Mouse (Mus musculus) limb, embryonic 12.5 days (tissue): ENCODE results near the gene Mrnip. TPM values are rescaled to one million over a fixed set of nuclear protein-coding genes. Genes with fewer than 3 reads are reported as not detected.

Experiments
- ATAC-seq: fragments of 200-750 bp; cut with Nextera tagmentation; 2 replicates; pipeline ENCODE4 v1.8.0; 2017; ENCODE audit warnings: low read depth, moderate TSS enrichment; ENCODE audit not compliant: insufficient number of reproducible peaks, insufficient read depth, low FRiP score, low TSS enrichment
- H3K27ac ChIP-seq: fragments of 300-500 bp; sonication (generic); 2 replicates; pipeline ENCODE4 v1.5.1; 2016; ENCODE audit warnings: mild to moderate bottlenecking, moderate library complexity
- H3K27me3 ChIP-seq: fragments of 300-500 bp; sonication (generic); 2 replicates; pipeline ENCODE4 v1.6.1; 2016; ENCODE audit warnings: mild to moderate bottlenecking, moderate library complexity
- H3K36me3 ChIP-seq: fragments of 300-500 bp; sonication (generic); 2 replicates; pipeline ENCODE4 v1.6.1; 2016; ENCODE audit warnings: mild to moderate bottlenecking, moderate library complexity
- H3K4me1 ChIP-seq: fragments of 300-500 bp; sonication (generic); replicated peaks from 2 replicates; pipeline ENCODE4 v1.6.1; 2016
- H3K4me2 ChIP-seq: fragments of 300-500 bp; sonication (generic); 2 replicates; pipeline ENCODE4 v1.6.1; 2016; ENCODE audit warnings: mild to moderate bottlenecking, moderate library complexity
- H3K4me3 ChIP-seq: fragments of 300-500 bp; sonication (generic); replicated peaks from 2 replicates; pipeline ENCODE4 v1.5.1; 2016; ENCODE audit warnings: mild to moderate bottlenecking
- H3K9ac ChIP-seq: fragments of 300-500 bp; sonication (generic); replicated peaks from 2 replicates; pipeline ENCODE4 v1.6.1; 2016; ENCODE audit warnings: mild to moderate bottlenecking, moderate library complexity
- H3K9me3 ChIP-seq: fragments of 300-500 bp; sonication (generic); 2 replicates; pipeline ENCODE4 v1.6.1; 2016; ENCODE audit warnings: mild to moderate bottlenecking, moderate library complexity
- WGBS: fragments of 180-500 bp; shearing (Covaris S2); methylation state at CpG from one replicate; pipeline ENCODE4 v1.1.7; 2016; 5-methylcytosine and 5-hydroxymethylcytosine counted together
- microRNA-seq: library from miRNA; unstranded; fragments of <30 nt; microRNA quantifications from one replicate; pipeline ENCODE4, GENCODE M21; 2017
- polyA plus RNA-seq: library from polyadenylated mRNA; unstranded; fragments of >200 nt; fragmentation: Nextera tagmentation; extraction: Ambion mirVana; gene quantifications from 2 replicates; pipeline ENCODE4 v1.2.1, GENCODE M21; 2016

The Mrnip gene
- polyA plus RNA-seq, 1 experiment from 2014 or later = 22.8 TPM

DNA sequence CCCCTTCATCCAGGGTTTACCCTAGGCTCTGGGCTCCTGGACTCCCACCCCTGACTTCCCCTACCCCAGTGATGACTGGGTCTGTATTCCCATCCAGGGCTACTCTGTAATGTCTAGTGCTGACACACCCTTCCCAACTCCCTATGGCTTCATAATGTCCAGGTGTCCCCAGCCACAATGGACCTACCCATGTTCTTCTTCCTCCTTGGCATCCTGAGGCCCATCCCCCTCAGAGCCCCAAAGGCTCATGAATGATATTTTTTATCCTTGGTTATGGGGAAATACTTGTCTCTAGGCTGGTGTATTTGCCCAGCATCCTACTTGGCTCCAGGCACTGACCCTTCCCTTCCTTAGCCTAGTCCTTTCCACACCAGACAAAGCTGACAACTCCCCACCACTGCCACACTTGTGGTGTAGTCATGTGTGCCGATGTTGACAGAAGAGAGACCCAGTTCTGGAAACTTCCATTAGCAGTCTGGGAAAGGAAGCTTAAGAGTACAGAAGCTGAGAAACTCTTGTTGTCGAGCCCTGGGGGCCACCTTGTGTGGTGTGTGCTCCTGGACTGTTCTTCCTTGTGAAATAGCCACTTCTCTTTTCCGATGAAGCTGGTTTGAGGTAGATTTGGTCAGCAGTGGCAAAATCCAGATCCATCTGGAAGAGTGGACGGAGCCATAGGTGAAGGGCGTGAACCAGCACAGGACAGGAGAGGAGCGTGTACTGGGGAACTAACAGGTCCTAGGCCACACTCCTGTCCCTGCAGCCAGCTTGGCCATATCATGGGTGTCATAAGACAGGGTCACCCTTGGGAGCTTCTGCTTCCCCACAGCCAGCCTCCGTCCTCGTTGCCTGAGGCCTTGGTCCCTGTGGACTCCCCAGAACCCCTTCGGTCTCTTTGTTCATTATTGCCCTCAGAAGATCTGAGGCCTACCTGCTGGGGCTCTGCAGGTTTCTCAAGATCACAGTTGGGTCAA, 64.9 kb downstream of the Mrnip start:
- Histone ChIP-seq H3K4me1 (peaks cover 12% of the 10 kb centered on the region; the same call in 1 of the 2 replicates), H3K9me3 (no peaks in the 10 kb centered on the region), H3K4me2 (no peak overlapping the region), H3K36me3 (peaks cover 10% of the 10 kb centered on the region), H3K9ac (no peak overlapping the region), H3K27ac (no peak overlapping the region), H3K4me3 (no peak overlapping the region), H3K27me3 (peaks cover 48% of the 10 kb centered on the region)
- ATAC-seq = no peak
- 91% methylated on average over 9 of the region's 9 CpGs for WGBS

DNA sequence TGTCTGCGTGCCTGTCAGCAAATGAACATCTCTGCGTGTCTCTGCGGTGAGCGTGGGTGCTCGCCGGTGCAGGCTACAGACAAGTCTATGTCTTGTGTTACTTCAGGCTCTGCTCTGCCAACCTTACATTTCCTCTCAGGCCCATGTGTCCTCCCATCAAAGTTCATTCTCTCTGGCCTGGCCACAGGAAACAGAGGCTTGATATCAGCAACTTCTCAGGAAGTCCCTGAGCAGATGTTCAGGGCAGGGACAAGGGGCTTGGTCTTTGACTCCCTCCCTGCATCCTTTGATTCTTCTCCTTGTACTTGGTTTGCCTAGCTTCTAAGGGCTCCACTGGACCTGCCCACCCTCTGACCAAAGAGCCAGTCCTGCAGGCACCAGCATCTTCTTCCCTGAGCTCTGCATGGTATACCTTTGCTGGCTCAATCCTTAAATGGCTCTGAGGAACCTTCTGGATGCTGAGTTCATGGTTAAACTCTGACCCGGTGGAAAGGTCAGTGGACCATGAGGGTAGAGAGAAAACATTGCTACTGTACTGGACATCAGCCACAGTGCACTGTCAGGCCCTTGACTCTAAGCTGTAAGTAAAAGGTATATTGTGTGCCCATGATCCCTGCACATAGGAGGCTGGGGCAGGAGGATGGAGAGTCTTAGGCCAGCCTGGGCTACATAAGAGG, 66.1 kb downstream of the Mrnip start:
- ATAC-seq = no peak
- peaks cover 12% of the 10 kb centered on the region; the same call in 1 of the 2 replicates for H3K4me1 ChIP-seq
- H3K9ac ChIP-seq = no peak overlapping the region
- no peak overlapping the region for H3K27ac ChIP-seq
- no peaks in the 10 kb centered on the region for H3K36me3 ChIP-seq
- 77% methylated on average over 7 of the region's 7 CpGs for WGBS
- H3K27me3 ChIP-seq = peaks cover 44% of the 10 kb centered on the region
- no peaks in the 10 kb centered on the region for H3K9me3 ChIP-seq
- no peak overlapping the region for H3K4me2 ChIP-seq
- no peak overlapping the region for H3K4me3 ChIP-seq

DNA sequence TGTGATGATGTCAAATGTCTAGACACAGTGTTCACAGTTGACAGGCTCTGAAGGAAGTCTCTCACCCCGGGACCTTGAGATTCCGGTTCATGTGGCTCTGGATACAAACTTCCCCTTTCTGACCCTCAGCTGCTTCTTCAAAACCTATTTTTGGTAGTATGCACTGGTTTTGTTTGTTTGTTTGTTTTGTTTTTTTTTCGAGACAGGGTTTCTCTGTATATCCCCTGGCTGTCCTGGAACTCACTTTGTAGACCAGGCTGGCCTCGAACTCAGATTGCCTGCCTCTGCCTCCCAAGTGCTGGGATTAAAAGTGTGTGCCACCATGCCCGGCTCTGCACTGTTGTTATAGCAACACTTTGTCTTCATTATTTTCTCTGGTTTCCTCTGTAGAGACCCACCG, 69.7 kb downstream of the Mrnip start:
- H3K4me1 ChIP-seq = no peaks in the 10 kb centered on the region
- 78% methylated on average over 6 of the region's 6 CpGs for WGBS

DNA sequence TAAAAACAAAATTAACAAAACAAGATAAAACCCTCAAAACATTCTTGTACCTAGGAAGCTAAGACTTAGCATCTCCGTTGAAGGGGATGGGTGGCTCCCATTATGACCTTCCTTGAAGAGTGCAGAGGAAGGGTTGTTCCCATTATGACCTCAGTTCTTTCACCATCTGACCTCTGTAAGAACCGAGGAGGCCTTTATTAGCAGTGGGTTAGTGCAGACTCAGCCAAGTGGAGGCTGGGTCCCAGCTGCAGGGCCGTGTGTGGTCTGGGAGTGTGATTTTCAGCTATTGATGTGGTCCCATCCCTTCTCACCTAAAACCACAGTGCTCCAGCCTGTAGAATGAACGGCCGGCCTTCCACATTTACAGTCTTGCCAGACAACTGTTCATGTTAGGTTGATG, 71.0 kb downstream of the Mrnip start:
- no peaks in the 10 kb centered on the region for H3K9me3 ChIP-seq
- ATAC-seq = no peak
- no peaks in the 10 kb centered on the region for H3K27me3 ChIP-seq
- no peaks in the 10 kb centered on the region for H3K4me1 ChIP-seq
- no peak overlapping the region for H3K27ac ChIP-seq
- no peak overlapping the region for H3K9ac ChIP-seq
- 76% methylated on average over 5 of the region's 5 CpGs for WGBS
- H3K4me3 ChIP-seq = no peak overlapping the region
- H3K4me2 ChIP-seq = no peak overlapping the region
- H3K36me3 ChIP-seq = no peaks in the 10 kb centered on the region

More for the DNA sequence above, 69.7 kb downstream of the Mrnip start:
- no peaks in the 10 kb centered on the region for H3K9me3 ChIP-seq
- peaks cover 9% of the 10 kb centered on the region for H3K27me3 ChIP-seq
- ATAC-seq = no peak
- H3K27ac ChIP-seq = no peak overlapping the region
- no peak overlapping the region for H3K9ac ChIP-seq
- no peak overlapping the region for H3K4me3 ChIP-seq
- H3K36me3 ChIP-seq = no peaks in the 10 kb centered on the region
- H3K4me2 ChIP-seq = no peak overlapping the region

- Histone ChIP-seq H3K4me2 (no peak overlapping the region), H3K27ac (no peak overlapping the region), H3K4me3 (no peak overlapping the region), H3K4me1 (peaks cover 15% of the 10 kb centered on the region), H3K9ac (no peak overlapping the region), H3K36me3 (no peaks in the 10 kb centered on the region), H3K9me3 (no peaks in the 10 kb centered on the region), H3K27me3 (no peaks in the 10 kb centered on the region)
- WGBS = 74% methylated on average over 7 of the region's 7 CpGs
- ATAC-seq = no peak
Observed at GRCm38 (mm10) chr11:50248473-50249171, 74.4 kb downstream of the Mrnip start.

Small RNA genes within 50 kb of the gene (microRNA-seq; reads per million reads assigned to microRNA genes)
- not detected for gene Mir6919

Other genes with a start within 250 kb of the Mrnip start
- 88.5 and 101 TPM in 2 replicates for gene Rnf130, start 149.1 kb upstream of the Mrnip start, polyA plus RNA-seq
- 45.6 and 48.6 TPM in 2 replicates for gene Tbc1d9b, start 43.0 kb upstream of the Mrnip start, polyA plus RNA-seq
- gene Sqstm1, start 36.4 kb downstream of the Mrnip start, polyA plus RNA-seq = 165 and 167 TPM in 2 replicates
- 31.2 and 35.2 TPM in 2 replicates for gene Mgat4b, start 36.4 kb downstream of the Mrnip start, polyA plus RNA-seq
- gene Ltc4s, start 64.2 kb downstream of the Mrnip start, polyA plus RNA-seq = 0.47 and 1.0 TPM in 2 replicates
- 9.0 and 10.4 TPM in 2 replicates for gene Maml1, start 117.9 kb downstream of the Mrnip start, polyA plus RNA-seq
- gene Canx, start 151.2 kb downstream of the Mrnip start, polyA plus RNA-seq = 292 and 313 TPM in 2 replicates
- 0.44 TPM in 1 of 2 replicates, not detected in the other for gene Cby3, start 180.0 kb downstream of the Mrnip start, polyA plus RNA-seq
- gene Hnrnph1, start 202.5 kb downstream of the Mrnip start, polyA plus RNA-seq = 636 and 669 TPM in 2 replicates